Mouse (Mus musculus) mature B cell (primary cell): ENCODE data around the gene Crybb1.

Experiments used
- in situ Hi-C: fragments of 300-500 bp; cut with MboI; formaldehyde crosslinking; loops from 2 replicates; pipeline ENCODE4 v1.14.3; 2019

The Crybb1 gene

GRCm38 (mm10) chr5:112255426-112255825 is at the start of gene Crybb1:
Crybb1 (plus strand) TSS chr5:112255815.
- in situ Hi-C loops, result no loop called here

- in situ Hi-C loops, result no loop called here
Observed at GRCm38 (mm10) chr5:112206543-112207255, 48.9 kb upstream of the Crybb1 start.

- in situ Hi-C loops, result no loop called here
Observed at GRCm38 (mm10) chr5:112208321-112208720, 47.3 kb upstream of the Crybb1 start.

- in situ Hi-C loops, result no loop called here
Observed at GRCm38 (mm10) chr5:112210104-112210503, 45.5 kb upstream of the Crybb1 start.

GRCm38 (mm10) chr5:112211911-112212310 is 43.7 kb upstream of the Crybb1 start:
- in situ Hi-C loops, result no loop called here

- in situ Hi-C loops, result no loop called here
Observed at GRCm38 (mm10) chr5:112212711-112213264, 42.8 kb upstream of the Crybb1 start.

GRCm38 (mm10) chr5:112213331-112214240 is 42.0 kb upstream of the Crybb1 start:
- in situ Hi-C loops, result no loop called here

- in situ Hi-C loops, result no loop called here
Observed at GRCm38 (mm10) chr5:112214419-112214818, 41.2 kb upstream of the Crybb1 start.

- in situ Hi-C loops, result no loop called here
Observed at GRCm38 (mm10) chr5:112215291-112215751, 40.3 kb upstream of the Crybb1 start.

- in situ Hi-C loops, result no loop called here
Observed at GRCm38 (mm10) chr5:112215801-112216251, 39.8 kb upstream of the Crybb1 start.

- in situ Hi-C loops, result no loop called here
Observed at GRCm38 (mm10) chr5:112216335-112216734, 39.3 kb upstream of the Crybb1 start.

GRCm38 (mm10) chr5:112217031-112217430 is 38.6 kb upstream of the Crybb1 start:
- in situ Hi-C loops, result no loop called here

- in situ Hi-C loops, result no loop called here
Observed at GRCm38 (mm10) chr5:112218679-112219078, 36.9 kb upstream of the Crybb1 start.

GRCm38 (mm10) chr5:112219398-112219797 is 36.2 kb upstream of the Crybb1 start:
- in situ Hi-C loops, result no loop called here

- in situ Hi-C loops, result no loop called here
Observed at GRCm38 (mm10) chr5:112220203-112220602, 35.4 kb upstream of the Crybb1 start.

GRCm38 (mm10) chr5:112225591-112225990 is 30.0 kb upstream of the Crybb1 start:
- in situ Hi-C loops, result loop anchor here (25.0 kb wide), 1 partner anchor 212 kb away; the partner anchor contains the start of gene Gm6588

- in situ Hi-C loops, result loop anchor here (25.0 kb wide), 1 partner anchor 210 kb away; the partner anchor contains the start of gene Gm6588
Observed at GRCm38 (mm10) chr5:112227354-112227753, 28.3 kb upstream of the Crybb1 start.

GRCm38 (mm10) chr5:112227898-112228239 is 27.7 kb upstream of the Crybb1 start:
- in situ Hi-C loops, result loop anchor here (25.0 kb wide), 1 partner anchor 209 kb away; the partner anchor contains the start of gene Gm6588

- in situ Hi-C loops, result loop anchor here (25.0 kb wide), 1 partner anchor 209 kb away; the partner anchor contains the start of gene Gm6588
Observed at GRCm38 (mm10) chr5:112228240-112229076, 27.2 kb upstream of the Crybb1 start.

- in situ Hi-C loops, result loop anchor here (25.0 kb wide), 1 partner anchor 201 kb away; the partner anchor contains the start of gene Gm6588
Observed at GRCm38 (mm10) chr5:112235806-112236205, 19.8 kb upstream of the Crybb1 start.

- in situ Hi-C loops, result loop anchor here (25.0 kb wide), 1 partner anchor 201 kb away; the partner anchor contains the start of gene Gm6588
Observed at GRCm38 (mm10) chr5:112236631-112237030, 19.0 kb upstream of the Crybb1 start.
